Mouse (Mus musculus) hindbrain, embryonic 11.5 days (tissue): ENCODE data around the gene Atxn1. TPM values are rescaled to one million over a fixed set of nuclear protein-coding genes. Genes with fewer than 3 reads are reported as not detected.
A peak's percentile ranks its signal among the peaks of the same experiment; 100 is the strongest.

Experiments used
- ATAC-seq: fragments of 200-750 bp; cut with Nextera tagmentation; 2 replicates; pipeline ENCODE4 v1.8.0; 2017; ENCODE audit warnings: mild to moderate bottlenecking, moderate TSS enrichment, moderate library complexity; ENCODE audit not compliant: low FRiP score
- DNase-seq: peaks from one replicate; pipeline ENCODE4 v3.0.0-alpha.2; 2015; ENCODE audit warnings: low spot score
- H3K27ac ChIP-seq: fragments of 300-500 bp; sonication (generic); 2 replicates; pipeline ENCODE4 v1.5.1; 2014; ENCODE audit warnings: mild to moderate bottlenecking, low read depth, low read length
- H3K27me3 ChIP-seq: fragments of 300-500 bp; sonication (generic); 2 replicates; pipeline ENCODE4 v1.6.1; 2014; ENCODE audit warnings: mild to moderate bottlenecking, low read length, moderate library complexity, mixed read lengths; ENCODE audit not compliant: control insufficient read depth, insufficient read depth
- H3K36me3 ChIP-seq: fragments of 300-500 bp; sonication (generic); 2 replicates; pipeline ENCODE4 v1.6.1; 2014; ENCODE audit warnings: mild to moderate bottlenecking, low read length, moderate library complexity, mixed read lengths; ENCODE audit not compliant: control insufficient read depth, insufficient read depth
- H3K4me1 ChIP-seq: fragments of 300-500 bp; sonication (generic); replicated peaks from 2 replicates; pipeline ENCODE4 v1.6.1; 2014; ENCODE audit warnings: low read length, mixed read lengths; ENCODE audit not compliant: control insufficient read depth, insufficient read depth
- H3K4me2 ChIP-seq: fragments of 300-500 bp; sonication (generic); replicated peaks from 2 replicates; pipeline ENCODE4 v1.6.1; 2014; ENCODE audit warnings: mild to moderate bottlenecking, low read depth, low read length
- H3K4me3 ChIP-seq: fragments of 300-500 bp; sonication (generic); 2 replicates; pipeline ENCODE4 v1.5.1; 2014; ENCODE audit warnings: low read depth, low read length
- H3K9ac ChIP-seq: fragments of 300-500 bp; sonication (generic); 2 replicates; pipeline ENCODE4 v1.6.1; 2014; ENCODE audit warnings: low read depth, low read length
- H3K9me3 ChIP-seq: fragments of 300-500 bp; sonication (generic); 2 replicates; pipeline ENCODE4 v1.6.1; 2016; ENCODE audit warnings: low read length; ENCODE audit not compliant: control insufficient read depth
- WGBS: fragments of 180-500 bp; shearing (Covaris S2); extraction: QIAGEN DNeasy Blood & Tissue Kit; methylation state at CpG from one replicate; pipeline ENCODE4 v1.1.7; 2014; 5-methylcytosine and 5-hydroxymethylcytosine counted together
- polyA plus RNA-seq: library from polyadenylated mRNA; unstranded; fragments of >200 nt; fragmentation: Nextera tagmentation; extraction: Ambion mirVana; gene quantifications from 2 replicates; pipeline ENCODE4 v1.2.1, GENCODE M21; 2014

Gene Atxn1
- polyA plus RNA-seq, 1 experiment from 2014 or later, result 3.2 TPM

DNA sequence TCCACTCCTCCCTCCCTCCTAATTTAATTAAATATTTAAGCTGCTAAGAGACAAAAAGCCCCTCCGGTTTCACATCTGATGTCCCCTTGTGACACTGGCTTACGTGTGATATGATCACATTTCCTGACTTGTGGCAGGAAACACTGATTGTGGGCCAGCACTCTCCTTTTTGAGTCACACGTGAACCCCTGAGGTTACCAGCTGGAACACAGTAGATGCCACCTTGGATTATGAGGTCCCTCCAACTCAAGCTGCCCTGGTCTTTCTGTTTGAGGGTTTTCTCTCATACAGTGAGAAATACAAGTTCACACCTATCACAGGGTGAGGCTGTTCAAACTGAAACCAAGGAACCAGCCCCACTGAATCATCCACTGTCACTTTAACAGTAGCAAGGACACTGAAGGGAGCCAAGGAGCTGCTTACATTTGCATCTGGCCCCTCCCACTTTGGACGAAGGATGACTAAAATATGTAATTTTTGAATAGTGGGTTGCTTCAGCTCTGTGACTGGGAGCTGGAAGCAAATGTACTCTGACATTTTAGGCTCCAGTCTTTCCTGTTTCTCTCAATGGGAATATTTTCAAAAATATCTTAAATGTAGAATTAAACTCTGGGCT, 315.5 kb downstream of the Atxn1 start:
- H3K4me3 ChIP-seq, result no peak overlapping the region
- H3K27ac ChIP-seq, result no peak overlapping the region
- WGBS, result 76% methylated on average over 4 of the region's 4 CpGs
- H3K27me3 ChIP-seq, result no peaks in the 10 kb centered on the region
- ATAC-seq, result no peak
- DNase-seq, result no peak
- H3K4me1 ChIP-seq, result no peaks in the 10 kb centered on the region
- H3K4me2 ChIP-seq, result no peak overlapping the region
- no peaks in the 10 kb centered on the region for H3K9me3 ChIP-seq
- no peak overlapping the region for H3K9ac ChIP-seq
- H3K36me3 ChIP-seq, result no peaks in the 10 kb centered on the region

DNA sequence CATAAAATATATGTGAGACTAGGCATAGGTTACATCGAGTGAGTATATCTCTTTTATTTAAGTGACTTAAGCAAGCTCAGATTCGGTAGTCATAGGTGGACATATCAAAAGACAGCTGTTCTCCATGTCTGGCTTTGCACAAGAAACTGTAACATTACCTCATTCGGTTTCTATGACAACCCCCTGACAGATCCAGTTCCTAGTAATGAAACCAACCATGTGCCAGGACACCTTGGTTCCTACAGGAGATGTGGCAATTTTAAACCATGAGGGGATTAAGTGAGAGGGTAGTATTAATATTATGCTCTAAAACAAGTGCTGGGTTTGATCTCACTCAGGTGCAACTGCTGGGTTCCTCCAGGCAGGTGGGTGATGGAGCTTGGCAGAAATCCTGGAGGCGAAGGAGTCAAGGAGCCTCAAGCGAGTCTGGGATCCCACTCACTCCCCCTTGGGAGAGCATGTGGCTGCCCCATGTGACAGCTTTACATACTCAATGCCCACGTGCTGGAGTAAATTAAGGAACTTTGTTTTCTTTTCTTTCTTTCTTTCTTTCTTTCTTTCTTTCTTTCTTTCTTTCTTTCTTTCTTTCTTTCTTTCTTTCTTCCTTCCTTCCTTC, 320.9 kb downstream of the Atxn1 start:
- H3K9ac ChIP-seq, result no peak overlapping the region
- no peak overlapping the region for H3K27ac ChIP-seq
- no peak for DNase-seq
- no peak for ATAC-seq
- H3K9me3 ChIP-seq, result no peaks in the 10 kb centered on the region
- H3K36me3 ChIP-seq, result no peaks in the 10 kb centered on the region
- H3K4me3 ChIP-seq, result no peak overlapping the region
- WGBS, result 76% methylated on average over 6 of the region's 6 CpGs
- no peaks in the 10 kb centered on the region for H3K4me1 ChIP-seq
- no peak overlapping the region for H3K4me2 ChIP-seq
- no peaks in the 10 kb centered on the region for H3K27me3 ChIP-seq

DNA sequence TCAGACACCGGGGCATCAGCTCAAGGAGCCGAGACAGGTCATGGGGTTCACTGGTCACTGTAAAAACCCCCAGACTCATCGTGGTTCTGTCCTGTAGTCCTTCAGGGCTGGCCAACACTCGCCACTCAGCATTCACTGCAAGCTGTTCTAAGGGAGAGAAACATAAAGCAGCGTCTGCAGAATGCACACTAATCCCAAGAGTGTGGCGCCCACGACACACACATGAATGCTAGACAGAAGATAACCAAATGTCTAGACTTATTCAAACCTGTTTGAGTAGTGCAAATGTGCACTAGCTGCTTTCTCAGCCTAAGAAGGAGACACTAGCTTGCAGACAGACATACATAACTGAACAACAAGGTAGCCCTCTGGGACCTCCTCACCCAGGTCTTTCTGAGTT, 321.9 kb downstream of the Atxn1 start:
- no peaks in the 10 kb centered on the region for H3K27me3 ChIP-seq
- no peak overlapping the region for H3K9ac ChIP-seq
- H3K9me3 ChIP-seq, result no peaks in the 10 kb centered on the region
- no peaks in the 10 kb centered on the region for H3K36me3 ChIP-seq
- WGBS, result 80% methylated on average over 7 of the region's 7 CpGs
- H3K4me1 ChIP-seq, result no peaks in the 10 kb centered on the region
- H3K4me3 ChIP-seq, result no peak overlapping the region
- H3K4me2 ChIP-seq, result no peak overlapping the region
- no peak overlapping the region for H3K27ac ChIP-seq
- ATAC-seq (no peak), DNase-seq (no peak)

DNA sequence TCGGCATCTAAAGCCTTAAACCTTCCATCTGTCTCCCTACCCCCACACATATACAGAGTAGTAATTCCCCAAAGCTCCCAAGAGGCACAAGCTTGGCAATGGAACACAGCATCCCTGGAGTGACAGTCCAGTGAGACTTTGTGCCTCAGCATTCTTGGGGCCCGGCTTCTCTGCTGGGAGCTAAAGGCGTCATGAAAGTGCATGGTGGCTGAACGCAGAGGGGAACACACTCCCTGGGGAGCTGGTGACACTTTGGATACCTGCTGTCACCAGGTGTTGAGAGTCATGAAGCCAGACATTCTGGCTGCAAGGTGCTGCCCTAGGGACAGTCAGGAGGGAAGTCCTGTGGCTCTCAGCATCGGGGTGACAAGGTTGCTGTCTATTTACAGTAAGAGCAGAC, 324.4 kb downstream of the Atxn1 start:
- Histone ChIP-seq H3K4me1 (no peaks in the 10 kb centered on the region), H3K4me2 (no peak overlapping the region), H3K9ac (no peak overlapping the region), H3K27ac (no peak overlapping the region), H3K4me3 (no peak overlapping the region), H3K27me3 (no peaks in the 10 kb centered on the region), H3K36me3 (no peaks in the 10 kb centered on the region), H3K9me3 (no peaks in the 10 kb centered on the region)
- DNase-seq (no peak), ATAC-seq (no peak)
- WGBS, result 60% methylated on average over 5 of the region's 5 CpGs

DNA sequence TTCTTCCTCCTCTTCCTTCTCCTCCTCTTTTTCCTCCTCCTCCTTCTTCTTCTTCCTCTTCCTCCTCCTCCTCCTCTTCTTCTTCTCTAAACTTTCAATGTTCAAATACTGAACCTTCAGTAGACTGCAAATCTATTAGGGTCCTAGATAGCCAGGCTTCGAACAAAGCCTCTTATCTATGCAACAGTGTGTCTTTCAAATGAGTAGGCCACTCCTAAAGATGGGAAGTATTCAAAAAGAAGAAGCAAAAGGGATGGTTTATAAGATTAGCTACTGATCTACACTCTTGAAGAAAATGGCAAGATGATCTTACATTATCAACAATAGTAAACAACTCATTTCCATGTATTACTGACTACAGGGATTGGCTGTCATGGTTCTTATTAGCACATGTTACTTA, 326.5 kb downstream of the Atxn1 start:
- Histone ChIP-seq H3K36me3 (no peaks in the 10 kb centered on the region), H3K4me3 (no peak overlapping the region), H3K27me3 (no peaks in the 10 kb centered on the region), H3K9me3 (no peaks in the 10 kb centered on the region), H3K27ac (no peak overlapping the region), H3K4me2 (no peak overlapping the region), H3K4me1 (no peaks in the 10 kb centered on the region), H3K9ac (no peak overlapping the region)
- WGBS, result 94% methylated on average over 1 of the region's 1 CpGs
- DNase-seq (no peak), ATAC-seq (no peak)

DNA sequence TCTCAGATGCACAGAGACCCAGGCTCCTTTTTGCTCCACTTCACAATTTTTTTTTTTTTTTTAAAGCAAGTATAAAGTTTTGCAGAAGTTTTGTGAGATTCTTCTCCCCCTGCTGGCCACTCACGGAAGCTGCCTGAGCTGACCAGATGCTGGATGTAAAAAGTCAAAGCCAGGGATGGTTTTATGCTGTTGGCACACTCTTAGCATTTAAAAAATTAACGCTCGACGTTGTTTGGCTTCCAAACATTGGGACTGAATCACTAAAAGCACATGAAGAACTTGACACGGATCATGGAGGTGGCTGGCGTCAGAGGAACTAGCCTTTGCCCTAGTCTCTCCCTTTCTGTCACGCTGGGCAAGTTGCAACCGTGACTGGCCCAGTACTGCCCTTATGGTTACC, 327.5 kb downstream of the Atxn1 start:
- Histone ChIP-seq H3K27me3 (no peaks in the 10 kb centered on the region), H3K4me3 (no peak overlapping the region), H3K27ac (no peak overlapping the region), H3K4me2 (no peak overlapping the region), H3K9ac (no peak overlapping the region), H3K4me1 (no peaks in the 10 kb centered on the region), H3K9me3 (no peaks in the 10 kb centered on the region), H3K36me3 (no peaks in the 10 kb centered on the region)
- ATAC-seq (no peak), DNase-seq (peak; percentile 62)
- WGBS, result 60% methylated on average over 8 of the region's 8 CpGs

DNA sequence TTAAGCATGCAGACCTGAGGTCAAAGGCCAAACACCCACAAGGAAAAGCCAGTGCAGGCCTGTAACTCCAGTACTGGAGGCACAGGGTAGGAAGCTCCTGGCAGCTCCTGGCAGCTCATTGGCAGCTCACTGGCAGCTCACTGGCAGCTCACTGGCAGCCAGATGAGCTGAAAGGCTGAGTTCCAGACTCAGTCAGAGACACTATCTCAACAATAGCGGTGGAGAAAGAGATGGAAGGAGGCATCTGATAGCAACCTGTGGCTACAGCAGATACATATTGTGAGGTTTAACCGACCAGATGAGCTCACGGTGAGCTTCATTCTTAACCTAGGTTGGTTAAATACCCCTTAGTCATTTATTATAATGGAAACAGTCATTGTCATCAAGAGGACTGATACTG, 328.4 kb downstream of the Atxn1 start:
- DNase-seq (no peak), ATAC-seq (no peak)
- no peak overlapping the region for H3K4me3 ChIP-seq
- H3K9me3 ChIP-seq, result no peaks in the 10 kb centered on the region
- H3K36me3 ChIP-seq, result no peaks in the 10 kb centered on the region
- no peaks in the 10 kb centered on the region for H3K4me1 ChIP-seq
- H3K27me3 ChIP-seq, result no peaks in the 10 kb centered on the region
- no peak overlapping the region for H3K4me2 ChIP-seq
- H3K27ac ChIP-seq, result no peak overlapping the region
- 84% methylated on average over 3 of the region's 3 CpGs for WGBS
- H3K9ac ChIP-seq, result no peak overlapping the region

DNA sequence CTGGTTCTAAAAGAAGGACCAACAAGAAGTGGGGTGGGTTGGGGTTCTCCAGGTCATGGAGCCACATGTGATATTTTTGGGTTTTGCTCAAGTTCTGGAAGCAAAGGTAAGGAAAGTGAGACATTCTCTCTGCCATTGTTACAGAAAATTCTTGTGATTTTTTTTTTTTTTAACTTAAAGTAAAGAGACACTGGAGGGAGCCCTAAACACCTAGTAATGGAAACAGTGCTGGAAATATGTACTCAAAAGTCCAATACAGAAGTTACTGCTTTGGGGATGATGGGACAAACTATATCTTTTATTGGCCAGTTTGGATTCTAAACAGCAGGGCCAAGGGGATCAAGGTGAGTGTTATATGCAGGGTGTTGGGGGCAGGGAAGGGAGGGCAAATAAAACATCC, 330.9 kb downstream of the Atxn1 start:
- Histone ChIP-seq H3K4me1 (no peaks in the 10 kb centered on the region), H3K4me2 (no peak overlapping the region), H3K36me3 (no peaks in the 10 kb centered on the region), H3K4me3 (no peak overlapping the region), H3K9me3 (no peaks in the 10 kb centered on the region), H3K27ac (no peak overlapping the region), H3K27me3 (no peaks in the 10 kb centered on the region), H3K9ac (no peak overlapping the region)
- ATAC-seq (no peak), DNase-seq (no peak)

DNA sequence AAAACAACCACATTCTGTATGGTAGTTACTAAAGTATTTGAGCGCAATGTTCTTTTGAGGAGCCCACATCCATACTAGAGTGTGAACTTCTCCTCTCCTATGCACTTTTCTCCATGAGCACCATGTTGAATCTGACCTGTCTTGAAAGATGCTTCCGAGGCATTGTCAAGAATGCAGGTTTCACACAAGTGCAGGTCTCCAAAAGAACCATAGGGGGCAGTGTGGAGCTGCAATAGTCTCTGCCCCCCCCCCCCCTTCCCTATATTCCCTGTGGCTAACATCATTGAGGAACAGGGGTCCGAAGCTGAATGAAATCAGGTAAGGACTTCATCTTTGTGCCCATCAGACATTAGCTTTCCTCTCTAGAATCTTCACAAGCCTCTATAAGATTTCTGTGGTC, 332.7 kb downstream of the Atxn1 start:
- no peaks in the 10 kb centered on the region for H3K9me3 ChIP-seq
- ATAC-seq (no peak), DNase-seq (peak; percentile 22)
- H3K9ac ChIP-seq, result no peak overlapping the region
- H3K36me3 ChIP-seq, result no peaks in the 10 kb centered on the region
- no peak overlapping the region for H3K4me3 ChIP-seq
- no peaks in the 10 kb centered on the region for H3K4me1 ChIP-seq
- no peaks in the 10 kb centered on the region for H3K27me3 ChIP-seq
- 89% methylated on average over 3 of the region's 3 CpGs for WGBS
- H3K27ac ChIP-seq, result no peak overlapping the region
- no peak overlapping the region for H3K4me2 ChIP-seq
